Mouse (Mus musculus): Measurements from ENCODE around the gene Tcaf3. TPM values are rescaled to one million over a fixed set of nuclear protein-coding genes. Genes with fewer than 3 reads are reported as not detected.
A peak's percentile ranks its signal among the peaks of the same experiment; 100 is the strongest.

Tcaf3 gene
- polyA plus RNA-seq, 1 experiment from 2014 or later: not detected

GRCm38 (mm10) chr6:42586569-42586968 is 10.9 kb downstream of the Tcaf3 start:
- no peak overlapping the region for H3K4me3 ChIP-seq (ENCODE audit: low read depth, low read length)
- no peak overlapping the region for H3K4me2 ChIP-seq (replicated peaks; ENCODE audit: low read depth, low read length)
- no peak overlapping the region for H3K27ac ChIP-seq (ENCODE audit: low read depth, low read length)
- no peak overlapping the region for H3K9ac ChIP-seq (ENCODE audit: low read depth, low read length)
- DNase-seq (ENCODE audit: low spot score) (no peak), ATAC-seq (ENCODE audit: low FRiP score) (no peak)
- H3K27me3 ChIP-seq (ENCODE audit: control insufficient read depth, insufficient read depth, low read length): no peaks in the 10 kb centered on the region
- no peaks in the 10 kb centered on the region for H3K4me1 ChIP-seq (replicated peaks; ENCODE audit: control insufficient read depth, insufficient read depth, low read length)
- 86% methylated on average over 5 of the region's 5 CpGs for WGBS
- no peaks in the 10 kb centered on the region for H3K36me3 ChIP-seq (ENCODE audit: control insufficient read depth, insufficient read depth, low read length)
- no peaks in the 10 kb centered on the region for H3K9me3 ChIP-seq (ENCODE audit: control insufficient read depth, low read length)

- H3K4me2 ChIP-seq (replicated peaks; ENCODE audit: low read depth, low read length): no peak overlapping the region
- H3K9me3 ChIP-seq (ENCODE audit: control insufficient read depth, low read length): no peaks in the 10 kb centered on the region
- no peaks in the 10 kb centered on the region for H3K4me1 ChIP-seq (replicated peaks; ENCODE audit: control insufficient read depth, insufficient read depth, low read length)
- no peaks in the 10 kb centered on the region for H3K27me3 ChIP-seq (ENCODE audit: control insufficient read depth, insufficient read depth, low read length)
- no peak overlapping the region for H3K4me3 ChIP-seq (ENCODE audit: low read depth, low read length)
- DNase-seq (ENCODE audit: low spot score) (peak; percentile 78), ATAC-seq (ENCODE audit: low FRiP score) (no peak)
- H3K9ac ChIP-seq (ENCODE audit: low read depth, low read length): no peak overlapping the region
- H3K27ac ChIP-seq (ENCODE audit: low read depth, low read length): no peak overlapping the region
- no peaks in the 10 kb centered on the region for H3K36me3 ChIP-seq (ENCODE audit: control insufficient read depth, insufficient read depth, low read length)
- WGBS: 1% methylated on average over 7 of the region's 7 CpGs
Observed at GRCm38 (mm10) chr6:42583488-42583872, 14.0 kb downstream of the Tcaf3 start.

- no peak for ATAC-seq (ENCODE audit: low FRiP score)
- Histone ChIP-seq H3K9me3 (ENCODE audit: control insufficient read depth, low read length) (no peaks in the 10 kb centered on the region), H3K36me3 (ENCODE audit: control insufficient read depth, insufficient read depth, low read length) (no peaks in the 10 kb centered on the region), H3K4me3 (ENCODE audit: low read depth, low read length) (no peak overlapping the region), H3K9ac (ENCODE audit: low read depth, low read length) (no peak overlapping the region), H3K4me2 (replicated peaks; ENCODE audit: low read depth, low read length) (no peak overlapping the region), H3K27me3 (ENCODE audit: control insufficient read depth, insufficient read depth, low read length) (no peaks in the 10 kb centered on the region), H3K4me1 (replicated peaks; ENCODE audit: control insufficient read depth, insufficient read depth, low read length) (no peaks in the 10 kb centered on the region), H3K27ac (ENCODE audit: low read depth, low read length) (no peak overlapping the region)
- DNase-seq (ENCODE audit: low spot score): no peak
- WGBS: 69% methylated on average over 9 of the region's 9 CpGs
Observed at GRCm38 (mm10) chr6:42582741-42583487, 14.6 kb downstream of the Tcaf3 start.

- no peak for ATAC-seq (ENCODE audit: low FRiP score)
- WGBS: 91% methylated on average over 4 of the region's 4 CpGs
- Histone ChIP-seq H3K4me1 (replicated peaks; ENCODE audit: control insufficient read depth, insufficient read depth, low read length) (no peaks in the 10 kb centered on the region), H3K27ac (ENCODE audit: low read depth, low read length) (no peak overlapping the region), H3K9ac (ENCODE audit: low read depth, low read length) (no peak overlapping the region), H3K9me3 (ENCODE audit: control insufficient read depth, low read length) (no peaks in the 10 kb centered on the region), H3K4me2 (replicated peaks; ENCODE audit: low read depth, low read length) (no peak overlapping the region), H3K4me3 (ENCODE audit: low read depth, low read length) (no peak overlapping the region), H3K36me3 (ENCODE audit: control insufficient read depth, insufficient read depth, low read length) (no peaks in the 10 kb centered on the region), H3K27me3 (ENCODE audit: control insufficient read depth, insufficient read depth, low read length) (no peaks in the 10 kb centered on the region)
- no peak for DNase-seq (ENCODE audit: low spot score)
Observed at GRCm38 (mm10) chr6:42578678-42579077, 18.8 kb downstream of the Tcaf3 start.

GRCm38 (mm10) chr6:42577433-42577832 is 20.1 kb downstream of the Tcaf3 start:
- ATAC-seq (ENCODE audit: low FRiP score): no peak

GRCm38 (mm10) chr6:42568205-42568604 is 29.3 kb downstream of the Tcaf3 start:
- ATAC-seq (ENCODE audit: low FRiP score): no peak
- H3K9ac ChIP-seq (ENCODE audit: low read depth, low read length): no peak overlapping the region
- H3K27ac ChIP-seq (ENCODE audit: low read depth, low read length): no peak overlapping the region
- DNase-seq (ENCODE audit: low spot score): no peak
- 74% methylated on average over 2 of the region's 2 CpGs for WGBS
- H3K4me3 ChIP-seq (ENCODE audit: low read depth, low read length): no peak overlapping the region
- H3K27me3 ChIP-seq (ENCODE audit: control insufficient read depth, insufficient read depth, low read length): no peaks in the 10 kb centered on the region
- H3K36me3 ChIP-seq (ENCODE audit: control insufficient read depth, insufficient read depth, low read length): no peaks in the 10 kb centered on the region
- H3K9me3 ChIP-seq (ENCODE audit: control insufficient read depth, low read length): no peaks in the 10 kb centered on the region
- H3K4me1 ChIP-seq (replicated peaks; ENCODE audit: control insufficient read depth, insufficient read depth, low read length): no peaks in the 10 kb centered on the region
- H3K4me2 ChIP-seq (replicated peaks; ENCODE audit: low read depth, low read length): no peak overlapping the region

More at GRCm38 (mm10) chr6:42577433-42577832, 20.1 kb downstream of the Tcaf3 start:
- Histone ChIP-seq H3K27me3 (ENCODE audit: control insufficient read depth, insufficient read depth, low read length) (no peaks in the 10 kb centered on the region), H3K27ac (ENCODE audit: low read depth, low read length) (no peak overlapping the region), H3K9ac (ENCODE audit: low read depth, low read length) (no peak overlapping the region), H3K4me2 (replicated peaks; ENCODE audit: low read depth, low read length) (no peak overlapping the region), H3K4me1 (replicated peaks; ENCODE audit: control insufficient read depth, insufficient read depth, low read length) (no peaks in the 10 kb centered on the region), H3K9me3 (ENCODE audit: control insufficient read depth, low read length) (no peaks in the 10 kb centered on the region), H3K36me3 (ENCODE audit: control insufficient read depth, insufficient read depth, low read length) (no peaks in the 10 kb centered on the region), H3K4me3 (ENCODE audit: low read depth, low read length) (no peak overlapping the region)
- 96% methylated on average over 2 of the region's 2 CpGs for WGBS
- no peak for DNase-seq (ENCODE audit: low spot score)

- H3K9me3 ChIP-seq (ENCODE audit: control insufficient read depth, low read length): no peaks in the 10 kb centered on the region
- ATAC-seq (ENCODE audit: low FRiP score) (no peak), DNase-seq (ENCODE audit: low spot score) (no peak)
- no peak overlapping the region for H3K27ac ChIP-seq (ENCODE audit: low read depth, low read length)
- no peaks in the 10 kb centered on the region for H3K4me1 ChIP-seq (replicated peaks; ENCODE audit: control insufficient read depth, insufficient read depth, low read length)
- no peaks in the 10 kb centered on the region for H3K36me3 ChIP-seq (ENCODE audit: control insufficient read depth, insufficient read depth, low read length)
- WGBS: 88% methylated on average over 2 of the region's 2 CpGs
- H3K27me3 ChIP-seq (ENCODE audit: control insufficient read depth, insufficient read depth, low read length): no peaks in the 10 kb centered on the region
- H3K9ac ChIP-seq (ENCODE audit: low read depth, low read length): no peak overlapping the region
- no peak overlapping the region for H3K4me3 ChIP-seq (ENCODE audit: low read depth, low read length)
- H3K4me2 ChIP-seq (replicated peaks; ENCODE audit: low read depth, low read length): no peak overlapping the region
Observed at GRCm38 (mm10) chr6:42566076-42566598, 31.4 kb downstream of the Tcaf3 start.

- H3K36me3 ChIP-seq (ENCODE audit: control insufficient read depth, insufficient read depth, low read length): no peaks in the 10 kb centered on the region
- no peak for ATAC-seq (ENCODE audit: low FRiP score)
- no peaks in the 10 kb centered on the region for H3K27me3 ChIP-seq (ENCODE audit: control insufficient read depth, insufficient read depth, low read length)
- H3K9ac ChIP-seq (ENCODE audit: low read depth, low read length): no peak overlapping the region
- H3K4me3 ChIP-seq (ENCODE audit: low read depth, low read length): no peak overlapping the region
- H3K27ac ChIP-seq (ENCODE audit: low read depth, low read length): no peak overlapping the region
- H3K9me3 ChIP-seq (ENCODE audit: control insufficient read depth, low read length): no peaks in the 10 kb centered on the region
- DNase-seq (ENCODE audit: low spot score): no peak
- no peak overlapping the region for H3K4me2 ChIP-seq (replicated peaks; ENCODE audit: low read depth, low read length)
- 83% methylated on average over 2 of the region's 2 CpGs for WGBS
- H3K4me1 ChIP-seq (replicated peaks; ENCODE audit: control insufficient read depth, insufficient read depth, low read length): no peaks in the 10 kb centered on the region
Observed at GRCm38 (mm10) chr6:42562280-42562679, 35.2 kb downstream of the Tcaf3 start.

- Histone ChIP-seq H3K27me3 (ENCODE audit: control insufficient read depth, insufficient read depth, low read length) (no peaks in the 10 kb centered on the region), H3K4me1 (replicated peaks; ENCODE audit: control insufficient read depth, insufficient read depth, low read length) (no peaks in the 10 kb centered on the region)
- ATAC-seq (ENCODE audit: low FRiP score): no peak
Observed at GRCm38 (mm10) chr6:42560885-42561284, 36.6 kb downstream of the Tcaf3 start.

More at GRCm38 (mm10) chr6:42560885-42561284, 36.6 kb downstream of the Tcaf3 start:
- Histone ChIP-seq H3K4me2 (replicated peaks; ENCODE audit: low read depth, low read length) (no peak overlapping the region), H3K36me3 (ENCODE audit: control insufficient read depth, insufficient read depth, low read length) (no peaks in the 10 kb centered on the region), H3K4me3 (ENCODE audit: low read depth, low read length) (no peak overlapping the region), H3K27ac (ENCODE audit: low read depth, low read length) (no peak overlapping the region), H3K9ac (ENCODE audit: low read depth, low read length) (no peak overlapping the region), H3K9me3 (ENCODE audit: control insufficient read depth, low read length) (no peaks in the 10 kb centered on the region)
- WGBS: 90% methylated on average over 5 of the region's 5 CpGs
- DNase-seq (ENCODE audit: low spot score): no peak
